In genomic region chr9:103434116-103434515, GRCm38 (mm10) we compare ENCODE assay signal across 10 mouse cellular contexts. TPM values are rescaled to one million over a fixed set of nuclear protein-coding genes. Genes with fewer than 3 reads are reported as not detected.
DNase-seq lines count a peak whose midpoint lies in the region; ATAC-seq and TF ChIP-seq lines count a peak whose summit lies in the region.
"Had no signal": no experiment of that assay in that cellular context is flagged by ENCODE, and none has a peak within 500 bp of the region (broad histone marks: within the 10 kb centered on the region; RNA-seq: fewer than 3 reads in every experiment).

No protein-coding gene starts in this region.

- intact Hi-C loops in heart, postnatal 14 days (cut with DNase I) = no loop called here

- peak; percentile 44 for DNase-seq in heart, postnatal 4 days
- DNase-seq in heart, postnatal 14 days = no peak
- peak; percentile 71 for DNase-seq in CD4-positive, CD25-positive, alpha-beta regulatory T cell, adult 2 months (ENCODE audit: low read depth, low spot score)
- peak; percentile 24 for DNase-seq in embryo, embryonic 10.5 days (ENCODE audit: low spot score)
- no peak for DNase-seq in right cerebral cortex, postnatal 36 days (ENCODE audit: low spot score in 2 of 2)
- DNase-seq in cerebellum, postnatal 25 days = no peak

- no peaks in the 10 kb centered on the region for H3K79me2 ChIP-seq in myocyte (ENCODE audit: control insufficient read depth, insufficient read depth)

- TF ChIP-seq POLR2A in myocyte (IDR thresholded peaks at IDR 0.05; ENCODE audit: insufficient read length, low read depth) = no peak

- ATAC-seq in monocyte, adult 5-6 weeks (replicated peaks; ENCODE audit: insufficient number of reproducible peaks, low FRiP score, low TSS enrichment, poor library complexity, severe bottlenecking) = no peak; the same call in 1 of the 2 replicates

- H3K4me3 ChIP-seq in myocyte = no peak overlapping the region
- H3K4me3 ChIP-seq: hindbrain, embryonic 13.5 days; midbrain, embryonic 12.5 days had no signal

- H3K36me3 ChIP-seq in myocyte (ENCODE audit: control insufficient read depth, insufficient read depth) = no peaks in the 10 kb centered on the region
- H3K36me3 ChIP-seq: hindbrain, embryonic 13.5 days; midbrain, embryonic 12.5 days had no signal

- no peak overlapping the region for H3ac ChIP-seq in myocyte (ENCODE audit: control insufficient read depth, insufficient read length)

- no peaks in the 10 kb centered on the region for H3K27me3 ChIP-seq in myocyte (ENCODE audit: control insufficient read depth, insufficient read depth, insufficient read length)
- H3K27me3 ChIP-seq: midbrain, embryonic 12.5 days had no signal

- no peak overlapping the region for H3K4me2 ChIP-seq in myocyte (ENCODE audit: low read depth)
- H3K4me2 ChIP-seq: hindbrain, embryonic 13.5 days; midbrain, embryonic 12.5 days had no signal

TF ChIP-seq in myocyte, 11 proteins besides CTCF, POLR2A, EP300 and RAD21:
- TF ChIP-seq REST (IDR thresholded peaks at IDR 0.05; ENCODE audit: insufficient read depth, insufficient read length) (no peak), SRF (IDR thresholded peaks at IDR 0.05; ENCODE audit: control insufficient read depth, insufficient read length, low read depth) (no peak), MYOG (IDR thresholded peaks at IDR 0.05; ENCODE audit: control insufficient read depth in 1 of 3, insufficient read depth in 1 of 3, insufficient read length in 2 of 3, low read depth in 2 of 3) (peak in 1 of 3 experiments; percentile 60), POLR2AphosphoS2 (IDR thresholded peaks at IDR 0.05; ENCODE audit: insufficient read length, low read depth) (no peak), CEBPB (IDR thresholded peaks at IDR 0.05; ENCODE audit: insufficient read depth, poor library complexity, severe bottlenecking) (no peak), TCF3 (IDR thresholded peaks at IDR 0.05; ENCODE audit: insufficient read length, low read depth) (no peak), MAX (IDR thresholded peaks at IDR 0.05; ENCODE audit: low read depth) (no peak), USF1 (IDR thresholded peaks at IDR 0.05; ENCODE audit: low read depth) (peak; percentile 52), TCF12 (IDR thresholded peaks at IDR 0.05; ENCODE audit: insufficient read depth, poor library complexity, severe bottlenecking) (no peak), E2F4 (IDR thresholded peaks at IDR 0.05; ENCODE audit: insufficient read depth) (no peak), MYOD1 (IDR thresholded peaks at IDR 0.05; ENCODE audit: control insufficient read depth in 1 of 3, insufficient read length in 2 of 3, low read depth in 2 of 3) (peak in 2 of 3 experiments; percentile 43 to 58)

RNA-seq across cellular contexts. Expression of gene Bfsp2, which starts 46.1 kb away (rescaled TPM):
- under 1 TPM; 0.38 to 0.88 TPM for total RNA-seq in heart, postnatal 4 days (2021)
- total RNA-seq in heart, postnatal 14 days (2021) = under 1 TPM in 1 of 2 experiments, not detected in 1; 0.65 TPM
- 0.25 TPM for polyA plus RNA-seq in myocyte (2012; fragmentation: generic; extraction: Trizol)
- total RNA-seq in monocyte, adult 5-6 weeks (2017) = 3.0 TPM in 2 of 3 replicates, not detected in the other

Comparison
In these comparisons a context has a peak if more than half of its experiments do, and no peak if none do; other contexts are left out.
1. DNase-seq: peak in heart, postnatal 4 days (single experiment), CD4-positive, CD25-positive, alpha-beta regulatory T cell, adult 2 months (single experiment) and embryo, embryonic 10.5 days (single experiment); none in heart, postnatal 14 days (0 of 2), right cerebral cortex, postnatal 36 days (0 of 2) and cerebellum, postnatal 25 days (0 of 2).